Comparison of ENCODE assay signal across 20 mouse cellular contexts in the genomic region with DNA sequence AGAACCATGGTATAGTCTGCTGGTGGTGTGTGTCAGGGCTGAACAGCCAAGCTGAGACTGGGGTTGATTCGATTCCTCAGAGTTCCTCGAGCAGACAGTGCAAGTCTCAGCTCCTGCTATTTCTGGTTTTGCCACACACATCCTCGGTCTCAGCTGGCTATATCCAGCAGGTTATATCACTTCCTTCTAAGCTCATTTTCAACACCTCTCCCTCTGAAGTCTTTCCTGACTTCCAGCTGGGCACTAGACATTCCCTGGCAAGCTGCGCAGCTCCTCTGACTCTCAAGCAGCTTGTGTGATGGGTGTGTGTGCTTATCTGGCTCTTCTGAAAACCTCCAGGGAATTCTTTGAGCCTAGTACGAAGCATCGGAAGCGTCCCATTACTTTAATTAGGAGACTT. TPM values are rescaled to one million over a fixed set of nuclear protein-coding genes. Genes with fewer than 3 reads are reported as not detected.
A peak's percentile ranks its signal among the peaks of the same experiment; 100 is the strongest.
DNase-seq lines count a peak whose midpoint lies in the region; ATAC-seq and TF ChIP-seq lines count a peak whose summit lies in the region.
"Had no signal": no experiment of that assay in that cellular context is flagged by ENCODE, and none has a peak within 500 bp of the region (broad histone marks: within the 10 kb centered on the region; RNA-seq: fewer than 3 reads in every experiment).

No protein-coding gene starts in this region.

- H3K27ac ChIP-seq in heart, embryonic 13.5 days (replicated peaks) = no peak overlapping the region
- H3K27ac ChIP-seq in stomach, postnatal 0 days (replicated peaks) = no peak overlapping the region
- H3K27ac ChIP-seq in limb, embryonic 10.5 days = no peak overlapping the region
- H3K27ac ChIP-seq: forebrain, embryonic 10.5 days; hindbrain, postnatal 0 days; neural tube, embryonic 12.5 days had no signal

- H3K9me3 ChIP-seq in heart, embryonic 13.5 days = no peaks in the 10 kb centered on the region
- no peaks in the 10 kb centered on the region for H3K9me3 ChIP-seq in stomach, postnatal 0 days (ENCODE audit: control insufficient read depth, low read length)
- H3K9me3 ChIP-seq in limb, embryonic 10.5 days (replicated peaks) = no peaks in the 10 kb centered on the region
- H3K9me3 ChIP-seq: forebrain, embryonic 10.5 days; G1E; neural tube, embryonic 12.5 days had no signal

- ATAC-seq in heart, embryonic 13.5 days (ENCODE audit: extremely low read depth, insufficient number of reproducible peaks, low FRiP score, low TSS enrichment) = no peak
- ATAC-seq in stomach, postnatal 0 days (ENCODE audit: low FRiP score, low TSS enrichment) = no peak
- ATAC-seq: hindbrain, postnatal 0 days had no signal

- 15% methylated on average over 7 of the region's 7 CpGs for WGBS in heart, embryonic 13.5 days
- 76% methylated on average over 7 of the region's 7 CpGs for WGBS in stomach, postnatal 0 days
- whole genome bisulfite sequencing in limb, embryonic 10.5 days = 84% methylated on average over 7 of the region's 7 CpGs

- no peak for TF ChIP-seq CTCF in stomach, postnatal 0 days (IDR thresholded peaks at IDR 0.05; ENCODE audit: low read depth)

- peak overlapping the region; percentile 8; the same call in 1 of the 2 replicates for H3K4me2 ChIP-seq in heart, embryonic 13.5 days
- no peak overlapping the region for H3K4me2 ChIP-seq in stomach, postnatal 0 days (replicated peaks; ENCODE audit: low read depth)
- H3K4me2 ChIP-seq: neural tube, embryonic 12.5 days had no signal

- peak; percentile 41 for DNase-seq in layer of hippocampus, adult 9-11 months
- DNase-seq in layer of hippocampus, adult 18-20 months (ENCODE audit: low spot score in 2 of 2) = no peak
- peak; percentile 20 to 27 for DNase-seq in left cerebral cortex, postnatal 10 days (ENCODE audit: extremely low spot score in 1 of 2, low spot score in 2 of 2)
- peak; percentile 91 for DNase-seq in telencephalon, adult 2 months (ENCODE audit: low read depth, low spot score)
- no peak for DNase-seq in stomach, postnatal 0 days (ENCODE audit: low spot score)
- no peak for DNase-seq in limb, embryonic 10.5 days (ENCODE audit: low spot score)
- DNase-seq: adrenal gland, adult 8-10 months; cerebellum, adult 8-10 months; gastrocnemius, postnatal 10 days; kidney, adult 8-10 months; kidney, postnatal 4 days; layer of hippocampus, postnatal 36 days; lung, adult 2 months had no signal

- H3K4me1 ChIP-seq in heart, embryonic 13.5 days = peaks cover 12% of the 10 kb centered on the region
- no peaks in the 10 kb centered on the region for H3K4me1 ChIP-seq in stomach, postnatal 0 days (replicated peaks; ENCODE audit: control insufficient read depth, insufficient read depth)
- H3K4me1 ChIP-seq in limb, embryonic 10.5 days = no peaks in the 10 kb centered on the region
- H3K4me1 ChIP-seq: forebrain, embryonic 10.5 days; neural tube, embryonic 12.5 days had no signal

- H3K27me3 ChIP-seq in heart, embryonic 13.5 days (replicated peaks) = 0 out of 2 replicates have a peak, but pooled peaks cover 4% of the 10 kb centered on the region
- H3K27me3 ChIP-seq in stomach, postnatal 0 days (ENCODE audit: control insufficient read depth, insufficient read depth, low read length) = no peaks in the 10 kb centered on the region
- H3K27me3 ChIP-seq in limb, embryonic 10.5 days (ENCODE audit: low read depth, poor library complexity, severe bottlenecking) = no peaks in the 10 kb centered on the region
- H3K27me3 ChIP-seq: neural tube, embryonic 12.5 days had no signal

- peak overlapping the region; percentile 3; the same call in 1 of the 2 replicates for H3K9ac ChIP-seq in heart, embryonic 13.5 days
- H3K9ac ChIP-seq in stomach, postnatal 0 days (ENCODE audit: low read length) = no peak overlapping the region
- H3K9ac ChIP-seq: neural tube, embryonic 12.5 days had no signal

- no peaks in the 10 kb centered on the region for H3K36me3 ChIP-seq in heart, embryonic 13.5 days
- no peaks in the 10 kb centered on the region for H3K36me3 ChIP-seq in stomach, postnatal 0 days (ENCODE audit: control insufficient read depth, insufficient read depth, low read length)
- H3K36me3 ChIP-seq in limb, embryonic 10.5 days = no peaks in the 10 kb centered on the region
- H3K36me3 ChIP-seq: G1E had no signal

- no peak overlapping the region for H3K4me3 ChIP-seq in heart, embryonic 13.5 days
- H3K4me3 ChIP-seq in stomach, postnatal 0 days (ENCODE audit: low read depth, low read length) = no peak overlapping the region
- H3K4me3 ChIP-seq in limb, embryonic 10.5 days = no peak overlapping the region
- H3K4me3 ChIP-seq: forebrain, embryonic 10.5 days; neural tube, embryonic 12.5 days had no signal

- intact Hi-C loops in left cerebral cortex, postnatal 10 days (cut with DNase I) = no loop called here

- TF ChIP-seq EP300 in stomach, postnatal 0 days (optimal IDR thresholded peaks at IDR 0.05) = no peak

RNA-seq across cellular contexts. Expression of gene Scg3, which starts 7.6 kb away (rescaled TPM):
- 100 to 1,000 TPM; 259 to 270 TPM for total RNA-seq in layer of hippocampus, adult 18-20 months (2021)
- polyA plus RNA-seq in heart, embryonic 13.5 days (2015; fragmentation: Nextera tagmentation; extraction: Ambion mirVana) = 0.47 and 0.53 TPM in 2 replicates
- total RNA-seq in left cerebral cortex, postnatal 10 days (2021) = 100 to 1,000 TPM; 254 to 258 TPM
- 5.1 and 5.6 TPM in 2 replicates for polyA plus RNA-seq in stomach, postnatal 0 days (2015; fragmentation: Nextera tagmentation; extraction: Ambion mirVana)
- 0.06 TPM in 1 of 2 replicates, not detected in the other for polyA plus RNA-seq in limb, embryonic 10.5 days (2016; fragmentation: Nextera tagmentation; extraction: Ambion mirVana)
- total RNA-seq: liver, adult 2 months; megakaryocyte progenitor cell, adult 5-6 weeks had no signal
- polyA plus RNA-seq: G1E; liver, adult 2 months had no signal

RNA-seq across cellular contexts. Expression of gene Lysmd2, which starts 50.7 kb away (rescaled TPM):
- 10 to 100 TPM; 60.8 to 67.2 TPM for total RNA-seq in layer of hippocampus, adult 18-20 months (2021)
- 16.2 and 16.9 TPM in 2 replicates for polyA plus RNA-seq in heart, embryonic 13.5 days (2015; fragmentation: Nextera tagmentation; extraction: Ambion mirVana)
- 10 to 100 TPM; 46.1 to 50.2 TPM for total RNA-seq in left cerebral cortex, postnatal 10 days (2021)
- polyA plus RNA-seq in stomach, postnatal 0 days (2015; fragmentation: Nextera tagmentation; extraction: Ambion mirVana) = 30.3 and 32.2 TPM in 2 replicates
- polyA plus RNA-seq in limb, embryonic 10.5 days (2016; fragmentation: Nextera tagmentation; extraction: Ambion mirVana) = 13.6 and 14.9 TPM in 2 replicates
- polyA plus RNA-seq: G1E had no signal

Comparison
In these comparisons a context has a peak if more than half of its experiments do, and no peak if none do; other contexts are left out.
1. DNase-seq: peak in layer of hippocampus, adult 9-11 months (single experiment), left cerebral cortex, postnatal 10 days (2 of 2) and telencephalon, adult 2 months (single experiment); none in layer of hippocampus, adult 18-20 months (0 of 2), stomach, postnatal 0 days (single experiment) and limb, embryonic 10.5 days (single experiment).